Mouse (Mus musculus) limb, embryonic 11.5 days (tissue): ENCODE data around the gene Gm20604. TPM values are rescaled to one million over a fixed set of nuclear protein-coding genes. Genes with fewer than 3 reads are reported as not detected.
A peak's percentile ranks its signal among the peaks of the same experiment; 100 is the strongest.

Experiments
- ATAC-seq: fragments of 200-750 bp; cut with Nextera tagmentation; 2 replicates; pipeline ENCODE4 v1.8.0; 2017; ENCODE audit warnings: low read depth; ENCODE audit not compliant: insufficient number of reproducible peaks, low FRiP score, low TSS enrichment
- DNase-seq: peaks from one replicate; pipeline ENCODE4 v3.0.0-alpha.2; 2015; ENCODE audit warnings: low spot score
- H3K27ac ChIP-seq: fragments of 300-500 bp; sonication (generic); replicated peaks from 2 replicates; pipeline ENCODE4 v1.5.1; 2014; ENCODE audit warnings: low read depth, mild to moderate bottlenecking, low read length
- H3K27me3 ChIP-seq: fragments of 300-500 bp; sonication (generic); 2 replicates; pipeline ENCODE4 v1.6.1; 2014; ENCODE audit warnings: mild to moderate bottlenecking, low read length, mixed read lengths; ENCODE audit not compliant: control insufficient read depth, insufficient read depth
- H3K36me3 ChIP-seq: fragments of 300-500 bp; sonication (generic); 2 replicates; pipeline ENCODE4 v1.6.1; 2014; ENCODE audit warnings: mild to moderate bottlenecking, low read length, moderate library complexity, mixed read lengths; ENCODE audit not compliant: control insufficient read depth, insufficient read depth
- H3K4me1 ChIP-seq: fragments of 300-500 bp; sonication (generic); 2 replicates; pipeline ENCODE4 v1.6.1; 2014; ENCODE audit warnings: low read length, mixed read lengths; ENCODE audit not compliant: control insufficient read depth, insufficient read depth
- H3K4me2 ChIP-seq: fragments of 300-500 bp; sonication (generic); 2 replicates; pipeline ENCODE4 v1.6.1; 2014; ENCODE audit warnings: low read depth, mild to moderate bottlenecking, moderate library complexity; ENCODE audit not compliant: severe bottlenecking
- H3K4me3 ChIP-seq: fragments of 300-500 bp; sonication (generic); 2 replicates; pipeline ENCODE4 v1.5.1; 2014; ENCODE audit warnings: low read depth, low read length
- H3K9ac ChIP-seq: fragments of 300-500 bp; sonication (generic); 2 replicates; pipeline ENCODE4 v1.6.1; 2014; ENCODE audit warnings: mild to moderate bottlenecking, low read length
- H3K9me3 ChIP-seq: fragments of 300-500 bp; sonication (generic); 2 replicates; pipeline ENCODE4 v1.6.1; 2016; ENCODE audit warnings: low read length; ENCODE audit not compliant: control insufficient read depth
- WGBS: fragments of 180-500 bp; shearing (Covaris S2); extraction: QIAGEN DNeasy Blood & Tissue Kit; methylation state at CpG from one replicate; pipeline ENCODE4 v1.1.7; 2014; 5-methylcytosine and 5-hydroxymethylcytosine counted together
- polyA plus RNA-seq: library from polyadenylated mRNA; unstranded; fragments of >200 nt; fragmentation: Nextera tagmentation; extraction: Ambion mirVana; gene quantifications from 2 replicates; pipeline ENCODE4 v1.2.1, GENCODE M21; 2014

The Gm20604 gene
- polyA plus RNA-seq, 1 experiment from 2014 or later: 36.8 TPM

- Histone ChIP-seq H3K9ac (no peak overlapping the region), H3K36me3 (no peaks in the 10 kb centered on the region), H3K4me1 (no peaks in the 10 kb centered on the region), H3K4me3 (no peak overlapping the region), H3K27ac (no peak overlapping the region), H3K9me3 (no peaks in the 10 kb centered on the region), H3K4me2 (0 out of 2 replicates have a peak overlapping the region, but pooled peaks have one; percentile 22), H3K27me3 (no peaks in the 10 kb centered on the region)
- ATAC-seq (peak; percentile 45; the same call in 1 of the 2 replicates), DNase-seq (peak; percentile 78)
- 35% methylated on average over 13 of the region's 13 CpGs for WGBS
Measured at GRCm38 (mm10) chr12:102719552-102720315, 38.7 kb downstream of the Gm20604 start.

GRCm38 (mm10) chr12:102714654-102715395 lies 43.6 kb downstream of the Gm20604 start:
- Histone ChIP-seq H3K4me3 (no peak overlapping the region), H3K36me3 (no peaks in the 10 kb centered on the region), H3K27ac (no peak overlapping the region), H3K9me3 (no peaks in the 10 kb centered on the region), H3K4me1 (0 out of 2 replicates have a peak, but pooled peaks cover 3% of the 10 kb centered on the region), H3K27me3 (no peaks in the 10 kb centered on the region), H3K4me2 (no peak overlapping the region), H3K9ac (no peak overlapping the region)
- no peak for ATAC-seq
- 89% methylated on average over 10 of the region's 10 CpGs for WGBS
- DNase-seq: no peak

- H3K27me3 ChIP-seq: no peaks in the 10 kb centered on the region
- H3K4me3 ChIP-seq: no peak overlapping the region
- H3K4me1 ChIP-seq: 0 out of 2 replicates have a peak, but pooled peaks cover 3% of the 10 kb centered on the region
- H3K27ac ChIP-seq: no peak overlapping the region
- no peaks in the 10 kb centered on the region for H3K36me3 ChIP-seq
- H3K9me3 ChIP-seq: no peaks in the 10 kb centered on the region
- 61% methylated on average over 2 of the region's 2 CpGs for WGBS
- no peak overlapping the region for H3K9ac ChIP-seq
- DNase-seq (no peak), ATAC-seq (no peak)
- no peak overlapping the region for H3K4me2 ChIP-seq
Measured at GRCm38 (mm10) chr12:102714116-102714515, 44.4 kb downstream of the Gm20604 start.

- Histone ChIP-seq H3K36me3 (no peaks in the 10 kb centered on the region), H3K27ac (no peak overlapping the region), H3K4me2 (no peak overlapping the region), H3K4me1 (0 out of 2 replicates have a peak, but pooled peaks cover 3% of the 10 kb centered on the region), H3K9ac (no peak overlapping the region; the same call in 1 of the 2 replicates), H3K4me3 (no peak overlapping the region), H3K27me3 (no peaks in the 10 kb centered on the region), H3K9me3 (no peaks in the 10 kb centered on the region)
- ATAC-seq: no peak
- 60% methylated on average over 20 of the region's 20 CpGs for WGBS
- no peak for DNase-seq
Measured at GRCm38 (mm10) chr12:102713153-102713865, 45.2 kb downstream of the Gm20604 start.

GRCm38 (mm10) chr12:102710851-102711375 lies 47.6 kb downstream of the Gm20604 start:
- H3K27ac ChIP-seq: no peak overlapping the region
- WGBS: 57% methylated on average over 4 of the region's 4 CpGs
- ATAC-seq (no peak), DNase-seq (no peak)
- H3K9ac ChIP-seq: no peak overlapping the region
- H3K4me1 ChIP-seq: 0 out of 2 replicates have a peak, but pooled peaks cover 3% of the 10 kb centered on the region
- H3K4me3 ChIP-seq: no peak overlapping the region
- H3K27me3 ChIP-seq: no peaks in the 10 kb centered on the region
- H3K4me2 ChIP-seq: no peak overlapping the region
- H3K9me3 ChIP-seq: no peaks in the 10 kb centered on the region
- H3K36me3 ChIP-seq: no peaks in the 10 kb centered on the region

GRCm38 (mm10) chr12:102709896-102710295 lies 48.6 kb downstream of the Gm20604 start:
- Histone ChIP-seq H3K9ac (no peak overlapping the region), H3K27me3 (no peaks in the 10 kb centered on the region), H3K4me3 (no peak overlapping the region), H3K4me2 (no peak overlapping the region), H3K4me1 (peaks cover 3% of the 10 kb centered on the region; the same call in 1 of the 2 replicates), H3K9me3 (no peaks in the 10 kb centered on the region), H3K27ac (no peak overlapping the region), H3K36me3 (no peaks in the 10 kb centered on the region)
- 90% methylated on average over 5 of the region's 5 CpGs for WGBS
- DNase-seq: no peak
- no peak for ATAC-seq

GRCm38 (mm10) chr12:102708220-102708619 lies 50.3 kb downstream of the Gm20604 start:
- no peaks in the 10 kb centered on the region for H3K27me3 ChIP-seq
- no peaks in the 10 kb centered on the region for H3K36me3 ChIP-seq
- H3K4me1 ChIP-seq: peaks cover 7% of the 10 kb centered on the region
- DNase-seq (no peak), ATAC-seq (no peak)
- H3K4me3 ChIP-seq: no peak overlapping the region
- no peak overlapping the region for H3K9ac ChIP-seq
- H3K9me3 ChIP-seq: no peaks in the 10 kb centered on the region
- H3K4me2 ChIP-seq: no peak overlapping the region
- no peak overlapping the region for H3K27ac ChIP-seq
- WGBS: 85% methylated on average over 11 of the region's 11 CpGs
